Mouse (Mus musculus) Patski (cell line): Measurements from ENCODE around the gene Timp3. TPM values are rescaled to one million over a fixed set of nuclear protein-coding genes. Genes with fewer than 3 reads are reported as not detected.
A peak's percentile ranks its signal among the peaks of the same experiment; 100 is the strongest.

Experiments used
- ATAC-seq: fragments of 100-300 bp; one replicate; pipeline ENCODE4 v1.8.0; 2021
- CTCF ChIA-PET: fragments of 350-600 bp; sonication (Branson Sonifier 250); formaldehyde crosslinking; loops from one replicate; lab custom pipeline; 2022; ENCODE audit warnings: inconsistent platforms; lab: Charles Lee
- POLR2A ChIA-PET: fragments of 350-600 bp; sonication (Branson Sonifier 250); formaldehyde crosslinking; loops from one replicate; lab custom pipeline; 2022; ENCODE audit warnings: antibody characterized with exemption, inconsistent platforms; lab: Charles Lee
- DNase-seq: peaks from one replicate; pipeline ENCODE4 v3.0.0-alpha.2; 2011; ENCODE audit warnings: low read depth, low spot score
- H3K27me3 ChIP-seq: fragments of 371-371 bp; one replicate; pipeline ENCODE4 v1.5.1; 2021
- CTCF ChIP-seq: fragments of 100-300 bp; IDR thresholded peaks from one replicate; pipeline ENCODE4 v1.5.1; 2021
- in situ Hi-C: fragments of 300-500 bp; cut with MboI; formaldehyde crosslinking; loops from 3 replicates; pipeline ENCODE4 v1.11.1; 2018; ENCODE audit warnings: low pct_unique_long_range_greater_than_20kb, mixed read lengths
- polyA plus RNA-seq: library from polyadenylated mRNA; unstranded; gene quantifications from one replicate; pipeline ENCODE4 v1.2.3, GENCODE M21; 2021

The Timp3 gene
- polyA plus RNA-seq, 1 experiment from 2014 or later, result 554 TPM

DNA sequence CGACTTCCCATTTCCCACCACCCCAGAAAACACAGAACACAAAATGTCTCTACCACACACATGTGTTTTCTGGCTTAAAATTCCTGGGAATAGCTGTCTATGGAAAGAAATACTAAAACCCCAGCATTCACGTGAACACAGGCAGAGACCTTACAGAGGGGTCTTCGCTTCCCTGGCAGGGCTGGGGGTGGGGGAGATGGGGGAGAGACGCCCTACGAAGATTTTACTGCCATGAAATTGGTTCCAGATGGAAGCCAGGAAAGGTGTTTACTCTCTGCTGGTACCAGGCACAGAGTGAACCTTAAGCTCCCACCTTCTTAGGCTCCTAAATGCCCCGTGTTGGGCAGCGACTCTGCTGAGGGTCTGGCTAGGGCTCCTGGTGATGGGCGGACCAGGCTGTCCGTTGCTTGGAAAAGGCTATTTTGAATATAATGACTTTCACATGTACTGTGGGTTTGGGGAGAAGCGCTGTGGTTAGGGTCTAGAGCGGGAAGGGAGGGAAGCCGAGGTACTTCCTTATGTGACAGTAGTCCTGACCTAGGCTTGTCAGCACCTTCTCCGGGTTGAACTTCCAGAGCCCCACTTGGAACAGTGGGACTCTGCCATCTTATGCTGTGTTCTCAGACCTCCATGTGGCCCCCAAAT lies 4.6 kb upstream of the Timp3 start:
- CTCF ChIA-PET, result interaction anchor here (0.8 to 2.2 kb wide), 16 partner anchors 9 to 274 kb away, joined by 3 to 15 read pairs (median 4); partner anchors contain the start of genes Fbxo7 and Syn3
- no peaks in the 10 kb centered on the region for H3K27me3 ChIP-seq
- no peak for TF ChIP-seq CTCF
- no peak for DNase-seq
- in situ Hi-C loops, result loop anchor here (10.0 kb wide), 1 partner anchor 191 kb away; no protein-coding TSS in a partner anchor
- POLR2A ChIA-PET, result interaction anchor here (1.8 kb wide), 1 partner anchor 230 kb away, joined by 9 read pairs; no protein-coding TSS in a partner anchor
- ATAC-seq, result no peak

DNA sequence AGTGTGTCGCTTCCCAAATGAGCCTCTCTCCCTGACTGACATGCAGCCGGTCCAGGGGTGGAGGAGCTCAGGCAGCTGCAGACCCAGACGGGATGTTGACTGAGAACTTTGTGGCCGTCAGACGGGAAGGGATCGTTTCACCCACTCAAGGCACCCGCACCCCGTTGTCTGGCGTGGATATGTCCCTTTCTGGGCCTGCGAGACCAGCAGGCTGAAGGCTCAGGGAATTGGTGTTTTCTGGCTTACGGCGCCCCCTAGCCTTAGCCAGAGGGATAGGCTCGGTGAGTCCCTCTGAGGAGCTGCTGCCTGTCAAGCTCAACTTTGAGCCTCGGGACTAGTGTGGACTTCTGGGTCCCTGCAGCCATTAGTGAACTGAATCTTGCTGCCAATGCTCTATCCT lies 4.1 kb upstream of the Timp3 start:
- TF ChIP-seq CTCF, result no peak
- ATAC-seq (peak; percentile 66), DNase-seq (no peak)
- ChIA-PET CTCF (interaction anchor here (0.6 to 2.2 kb wide), 18 partner anchors 9 to 274 kb away, joined by 3 to 15 read pairs (median 4); partner anchors contain the start of genes Fbxo7 and Syn3), POLR2A (interaction anchor here (1.8 kb wide), 1 partner anchor 231 kb away, joined by 9 read pairs; no protein-coding TSS in a partner anchor)
- H3K27me3 ChIP-seq, result no peaks in the 10 kb centered on the region
- in situ Hi-C loops, result loop anchor here (10.0 kb wide), 1 partner anchor 191 kb away; no protein-coding TSS in a partner anchor

DNA sequence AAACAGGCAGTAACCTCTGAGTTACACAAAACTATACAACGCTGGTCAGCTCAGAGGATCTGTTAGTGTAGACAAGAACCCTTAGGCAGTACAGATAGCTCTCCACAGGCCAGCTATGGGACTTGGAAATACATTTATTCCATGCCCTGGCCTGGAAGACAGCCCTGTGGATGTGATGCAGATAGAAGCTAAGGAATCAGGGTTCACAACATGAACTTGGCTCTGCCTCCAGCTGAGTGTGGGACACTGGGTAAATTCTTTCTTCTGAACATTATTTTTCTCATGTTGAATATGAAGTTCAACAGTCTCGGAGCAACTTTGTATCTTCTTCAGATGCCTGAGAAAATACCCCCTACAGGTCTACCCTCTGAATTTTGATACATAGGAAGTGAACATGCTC lies 2.9 kb upstream of the Timp3 start:
- ATAC-seq (no peak), DNase-seq (no peak)
- ChIA-PET POLR2A (interaction anchor here (0.9 kb wide), 1 partner anchor 196 kb away, joined by 4 read pairs; no protein-coding TSS in a partner anchor), CTCF (interaction anchor here (1.1 to 1.7 kb wide), 3 partner anchors 40 to 232 kb away, joined by 3 to 5 read pairs (median 4); no protein-coding TSS in a partner anchor)
- in situ Hi-C loops, result loop anchor here (10.0 kb wide), 1 partner anchor 193 kb away; no protein-coding TSS in a partner anchor
- TF ChIP-seq CTCF, result no peak
- H3K27me3 ChIP-seq, result no peaks in the 10 kb centered on the region

DNA sequence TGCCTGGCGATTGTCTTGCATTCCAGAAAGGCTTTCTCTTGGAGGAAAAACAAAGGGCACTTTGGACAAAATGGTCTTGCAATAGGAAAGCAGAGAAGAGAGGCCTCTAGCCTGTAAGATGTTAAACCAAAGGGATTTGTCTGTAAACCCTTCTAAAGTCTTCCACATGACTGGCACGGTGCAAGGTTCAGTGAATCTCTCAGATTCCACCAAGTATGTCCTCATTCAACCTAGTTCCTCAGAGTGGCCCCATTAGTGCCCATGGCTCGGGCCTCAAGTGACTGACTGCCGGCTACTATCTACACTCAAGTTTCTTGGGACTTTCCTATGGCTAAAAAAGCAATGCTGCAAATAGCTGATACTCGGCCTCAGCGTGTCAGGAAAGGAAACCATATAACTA lies 1.8 kb upstream of the Timp3 start:
- POLR2A ChIA-PET, result interaction anchor here (0.5 kb wide), 1 partner anchor 147 kb away, joined by 3 read pairs; no protein-coding TSS in a partner anchor

DNA sequence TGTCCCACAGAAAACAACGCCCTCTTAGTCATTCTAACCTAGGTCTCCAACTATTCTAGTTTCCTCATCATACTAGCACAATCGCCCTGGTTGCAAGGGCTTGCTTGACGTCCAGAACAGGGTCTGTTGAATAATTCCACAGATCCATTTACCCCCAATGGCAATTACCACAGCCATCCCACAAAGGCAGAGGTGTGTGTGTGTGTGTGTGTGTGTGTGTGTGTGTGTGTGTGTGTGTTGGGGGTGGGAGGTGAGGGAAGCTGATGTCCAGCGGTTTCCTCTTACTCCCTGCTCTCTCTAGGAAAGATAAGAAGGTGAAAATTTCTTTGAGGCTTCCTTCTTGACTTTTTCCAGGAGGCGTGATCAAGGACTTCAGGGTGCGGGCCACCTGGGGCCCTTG lies 377 bp upstream of the Timp3 start:
- ATAC-seq, result no peak
- no peaks in the 10 kb centered on the region for H3K27me3 ChIP-seq
- in situ Hi-C loops, result loop anchor here (10.0 kb wide), 2 partner anchors 195 to 335 kb away; no protein-coding TSS in a partner anchor
- TF ChIP-seq CTCF, result no peak
- POLR2A ChIA-PET, result interaction anchor here (0.6 to 2.1 kb wide), 8 partner anchors 9 to 235 kb away, joined by 3 to 10 read pairs (median 4); no protein-coding TSS in a partner anchor
- CTCF ChIA-PET, result interaction anchor here (1.2 to 1.3 kb wide), 2 partner anchors 235 to 278 kb away, joined by 3 to 4 read pairs; partner anchors contain the start of gene Fbxo7
- no peak for DNase-seq

More for the DNA sequence above, 1.8 kb upstream of the Timp3 start:
- TF ChIP-seq CTCF, result no peak
- H3K27me3 ChIP-seq, result no peaks in the 10 kb centered on the region
- CTCF ChIA-PET, result interaction anchor here (0.7 to 1.7 kb wide), 3 partner anchors 41 to 233 kb away, joined by 3 to 4 read pairs (median 3); no protein-coding TSS in a partner anchor
- ATAC-seq (no peak), DNase-seq (no peak)
- in situ Hi-C loops, result loop anchor here (10.0 kb wide), 1 partner anchor 194 kb away; no protein-coding TSS in a partner anchor

DNA sequence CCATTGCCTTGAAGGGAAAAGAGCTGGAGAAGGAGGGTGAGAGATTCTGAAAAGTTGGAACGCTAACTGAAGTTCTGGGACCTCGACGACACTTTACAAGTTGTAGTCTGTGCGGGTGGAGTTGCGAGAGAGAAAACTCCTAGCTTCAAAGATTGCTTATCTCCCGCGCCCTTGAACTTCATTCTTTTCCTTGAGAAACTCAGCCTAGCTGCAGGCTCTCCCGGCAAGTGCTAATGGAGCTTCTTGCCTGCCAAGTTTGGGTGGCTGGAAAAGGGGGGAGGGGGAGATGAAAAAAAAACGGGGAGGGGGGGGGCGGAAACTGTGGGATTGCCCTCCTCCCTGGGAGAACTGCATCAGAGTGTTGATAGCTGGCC lies 932 bp downstream of the Timp3 start:
- ChIA-PET CTCF (interaction anchor here (0.7 to 1.4 kb wide), 4 partner anchors 11 to 163 kb away, joined by 3 read pairs; no protein-coding TSS in a partner anchor), POLR2A (interaction anchor here (0.5 to 3.0 kb wide), 28 partner anchors 9 to 1717 kb away, joined by 3 to 12 read pairs (median 3); no protein-coding TSS in a partner anchor)
- ATAC-seq, result no peak
- no peak for TF ChIP-seq CTCF
- in situ Hi-C loops, result loop anchor here (10.0 kb wide), 1 partner anchor 336 kb away; no protein-coding TSS in a partner anchor
- no peak for DNase-seq
- no peaks in the 10 kb centered on the region for H3K27me3 ChIP-seq

DNA sequence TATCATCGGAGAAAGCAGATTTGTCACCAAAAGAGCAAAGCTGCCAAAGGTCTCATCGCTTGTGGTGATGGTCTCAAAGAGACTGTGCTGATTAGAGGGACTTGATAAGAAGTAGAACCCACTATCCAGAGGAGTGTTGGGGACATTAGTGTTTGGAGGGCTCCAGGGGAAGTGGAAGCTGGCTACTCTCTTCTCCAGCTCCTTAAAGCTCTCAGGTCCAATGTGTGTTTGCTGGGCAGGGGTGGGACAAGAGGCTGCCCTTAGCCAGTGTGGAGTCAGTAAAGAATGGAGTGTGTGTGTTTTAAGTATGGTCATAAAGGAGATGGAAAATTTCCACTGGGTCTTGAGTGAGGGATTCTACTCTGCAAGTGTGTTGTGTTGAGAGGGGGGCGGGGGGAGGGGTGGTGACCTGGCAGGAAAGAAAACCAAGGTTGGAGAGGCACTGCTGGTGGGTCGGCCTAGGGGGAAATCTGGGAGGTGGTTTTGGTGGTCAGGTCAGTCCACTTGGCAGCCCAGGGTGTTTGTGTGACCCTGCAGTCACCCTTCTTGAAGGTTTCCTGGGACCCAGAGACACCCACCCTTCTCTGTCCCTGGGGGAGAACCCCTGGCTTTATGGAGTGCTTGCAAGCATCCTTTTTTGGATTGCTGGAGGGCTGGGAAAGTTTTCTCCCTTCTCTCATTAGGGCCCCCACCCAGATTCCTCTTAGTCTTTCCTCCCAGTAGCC lies 1.6 kb downstream of the Timp3 start:
- no peak for DNase-seq
- POLR2A ChIA-PET, result interaction anchor here (0.5 to 3.0 kb wide), 32 partner anchors 8 to 1718 kb away, joined by 3 to 12 read pairs (median 3); no protein-coding TSS in a partner anchor
- TF ChIP-seq CTCF, result no peak
- in situ Hi-C loops, result loop anchor here (10.0 kb wide), 1 partner anchor 337 kb away; no protein-coding TSS in a partner anchor
- H3K27me3 ChIP-seq, result no peaks in the 10 kb centered on the region
- ATAC-seq, result no peak
- CTCF ChIA-PET, result interaction anchor here (0.7 to 1.4 kb wide), 5 partner anchors 11 to 162 kb away, joined by 3 to 8 read pairs (median 4); no protein-coding TSS in a partner anchor

- ChIA-PET CTCF (interaction anchor here (1.1 to 1.4 kb wide), 4 partner anchors 10 to 161 kb away, joined by 4 to 8 read pairs (median 6); no protein-coding TSS in a partner anchor), POLR2A (interaction anchor here (0.5 to 3.0 kb wide), 13 partner anchors 10 to 476 kb away, joined by 3 to 12 read pairs (median 3); partner anchors contain the start of gene Nt5dc3)
- in situ Hi-C loops, result loop anchor here (10.0 kb wide), 1 partner anchor 337 kb away; no protein-coding TSS in a partner anchor
- no peak for DNase-seq
- no peaks in the 10 kb centered on the region for H3K27me3 ChIP-seq
- no peak for TF ChIP-seq CTCF
- no peak for ATAC-seq
Observed at GRCm38 (mm10) chr10:86302318-86302648, 2.1 kb downstream of the Timp3 start.

GRCm38 (mm10) chr10:86302761-86303494 lies 2.8 kb downstream of the Timp3 start:
- H3K27me3 ChIP-seq, result no peaks in the 10 kb centered on the region
- ChIA-PET CTCF (interaction anchor here (0.8 to 1.4 kb wide), 6 partner anchors 10 to 160 kb away, joined by 3 to 8 read pairs (median 4); no protein-coding TSS in a partner anchor), POLR2A (interaction anchor here (0.5 to 3.0 kb wide), 8 partner anchors 19 to 476 kb away, joined by 3 to 12 read pairs (median 3); partner anchors contain the start of gene Nt5dc3)
- in situ Hi-C loops, result loop anchor here (10.0 kb wide), 1 partner anchor 338 kb away; no protein-coding TSS in a partner anchor
- no peak for TF ChIP-seq CTCF
- DNase-seq, result peak; percentile 75
- peak; percentile 57 for ATAC-seq
